Mouse (Mus musculus): ENCODE results near the gene Arhgap28.
"Not testable (repeated sequence)": the region's sequence is repeated elsewhere in the genome, so short reads cannot be mapped to it uniquely, and the experiment has no call there.

Gene Arhgap28

DNA sequence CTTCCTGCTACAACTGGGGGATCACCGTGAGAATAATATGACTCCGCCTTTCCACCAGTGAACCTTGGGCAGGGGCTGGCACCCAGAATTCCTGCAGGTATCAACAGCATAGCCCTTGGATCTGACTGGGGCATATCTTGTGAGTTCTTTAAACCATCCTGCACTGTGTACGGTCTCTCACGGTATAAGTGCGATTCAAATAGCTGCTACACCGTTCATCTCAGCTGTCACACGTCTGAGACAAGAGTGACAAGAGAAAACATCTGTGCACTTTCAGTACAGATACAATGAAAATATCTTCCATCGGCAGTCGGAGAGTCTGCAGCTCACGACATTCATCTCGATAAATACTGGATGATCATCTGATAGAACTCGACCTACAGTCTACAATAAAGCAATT lies 126.3 kb downstream of the Arhgap28 start:
- DNase-seq (ENCODE audit: low spot score), result no peak

DNA sequence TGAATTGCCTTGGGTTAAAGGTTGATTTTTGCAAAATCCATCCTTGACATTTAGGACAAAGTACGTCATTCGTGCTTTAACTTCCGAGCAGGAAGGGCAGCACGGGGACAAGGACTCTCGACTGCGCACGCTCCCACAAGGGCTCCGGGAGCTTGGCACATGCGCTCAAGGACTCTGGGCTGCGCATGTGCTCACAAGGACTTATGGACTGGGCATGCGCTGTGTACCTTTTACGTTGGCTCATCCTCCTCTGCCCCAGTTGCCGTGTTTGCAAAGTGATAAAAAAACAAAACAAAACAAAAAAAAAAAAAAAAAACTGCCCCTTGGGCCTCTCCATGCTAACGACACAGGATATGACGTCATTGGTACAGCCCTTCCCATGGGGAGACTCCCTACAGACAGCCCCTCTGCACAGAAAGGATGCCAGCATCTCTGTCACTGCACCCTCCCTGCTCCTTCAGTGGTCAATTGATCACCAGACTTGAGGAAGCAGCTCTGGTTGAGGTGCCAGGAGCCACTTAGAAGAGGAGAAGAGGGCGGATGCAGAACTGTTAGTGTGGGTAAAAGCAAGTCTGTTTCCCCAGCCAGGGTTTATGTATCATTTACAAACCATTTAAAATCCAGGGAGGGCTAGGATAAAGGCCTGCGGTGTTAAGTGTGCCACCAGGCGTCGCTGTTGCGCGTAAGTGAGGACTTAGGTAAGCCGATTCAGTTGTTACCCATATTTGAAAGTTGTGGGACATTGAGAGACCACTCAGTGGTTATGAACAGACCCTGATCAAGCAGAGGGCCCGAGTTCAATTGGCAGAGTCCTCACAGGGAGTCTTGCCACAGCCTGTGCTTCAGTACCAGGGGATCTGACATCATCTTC lies 134.0 kb downstream of the Arhgap28 start:
- peak; percentile 70 for DNase-seq (ENCODE audit: low spot score)

DNA sequence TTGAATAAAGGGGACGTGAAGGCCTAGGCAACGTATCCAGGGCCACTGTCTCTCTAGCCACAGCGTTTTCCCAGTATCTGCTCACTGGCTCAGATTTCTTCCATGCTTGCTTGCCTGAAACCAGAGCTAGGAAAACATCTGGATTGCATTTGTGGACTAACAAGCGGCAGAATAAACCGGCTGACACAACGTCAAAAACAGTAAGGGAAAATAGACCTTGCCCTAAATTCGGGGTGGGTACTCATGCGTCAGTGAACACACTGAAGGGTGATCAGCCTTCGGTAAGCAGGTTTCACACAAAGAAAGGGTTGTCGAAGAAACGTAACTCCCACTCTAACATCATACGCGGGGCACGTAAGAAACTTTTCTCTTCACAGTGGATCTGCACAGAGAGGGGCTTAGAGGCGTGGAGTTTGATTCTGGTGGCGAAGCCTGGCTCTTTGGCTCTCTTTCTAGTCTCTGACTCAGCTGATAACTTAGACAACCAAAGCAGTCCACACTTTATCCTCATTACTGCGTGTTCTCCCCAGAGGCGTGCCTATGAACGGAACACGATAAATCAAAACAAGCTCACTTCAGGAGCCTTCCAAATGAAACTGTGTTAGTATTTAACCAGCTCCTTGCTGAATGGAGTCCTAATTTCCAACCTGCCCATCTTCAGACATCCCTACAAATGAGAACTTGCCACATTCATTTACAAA lies 137.2 kb downstream of the Arhgap28 start:
- DNase-seq (ENCODE audit: low spot score), result no peak

DNA sequence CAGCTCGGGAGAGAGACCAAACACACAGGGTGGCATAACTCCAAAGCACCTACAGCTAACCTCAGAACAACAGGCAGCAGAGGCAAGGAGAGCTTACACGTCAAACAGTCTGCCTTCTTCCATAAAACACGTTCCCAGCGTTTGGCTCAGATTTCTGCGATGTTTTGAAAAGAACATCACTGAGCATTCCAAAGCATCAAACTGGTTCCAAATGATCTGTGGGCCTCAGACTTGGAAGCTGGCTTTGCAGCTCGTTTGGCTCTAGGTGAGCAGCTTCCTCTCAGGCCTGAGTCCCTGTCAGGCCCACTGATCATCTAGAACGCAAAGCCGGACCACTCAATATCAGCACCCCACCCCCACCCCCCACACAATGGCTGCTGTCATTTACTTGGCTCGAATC lies 137.9 kb downstream of the Arhgap28 start:
- no peak for DNase-seq (ENCODE audit: low spot score)

DNA sequence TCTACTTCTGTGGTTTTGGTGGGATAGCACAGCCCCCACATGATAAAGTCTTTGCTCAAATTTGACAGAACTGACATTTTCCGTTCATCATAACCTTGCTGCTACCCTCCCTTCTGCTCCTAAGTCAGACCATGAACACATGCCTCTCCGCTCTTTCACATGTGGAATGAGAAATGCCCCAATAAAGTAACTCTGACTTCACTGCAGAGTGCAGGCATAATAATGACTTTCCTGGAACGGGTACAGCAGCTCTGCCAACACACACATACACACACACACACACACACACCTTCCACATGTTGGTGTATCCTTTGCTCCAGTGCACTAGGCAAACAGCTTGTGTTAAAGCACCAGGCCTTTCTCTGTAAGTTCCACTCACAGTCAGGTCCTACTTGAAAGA lies 139.0 kb downstream of the Arhgap28 start:
- DNase-seq (ENCODE audit: low spot score), result no peak

DNA sequence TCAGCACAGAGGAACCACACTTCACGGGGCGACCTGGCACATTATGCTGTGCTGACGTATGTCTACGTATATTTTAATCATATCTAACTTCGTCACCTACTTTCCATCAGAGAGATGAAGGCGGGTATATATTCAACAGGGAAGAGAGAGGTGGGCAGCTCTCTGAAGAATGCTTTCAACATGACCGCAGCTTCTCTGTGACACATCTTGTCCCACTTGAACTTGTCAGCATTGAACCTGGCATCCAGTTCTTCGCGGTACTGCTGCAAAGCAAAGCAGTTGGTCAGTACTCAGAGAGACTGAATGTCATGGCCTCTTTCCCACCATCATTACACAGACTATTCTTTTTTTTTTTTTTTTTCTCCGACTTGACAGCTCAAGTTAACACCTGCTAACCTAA lies 139.6 kb downstream of the Arhgap28 start:
- no peak for DNase-seq (ENCODE audit: low spot score)

DNA sequence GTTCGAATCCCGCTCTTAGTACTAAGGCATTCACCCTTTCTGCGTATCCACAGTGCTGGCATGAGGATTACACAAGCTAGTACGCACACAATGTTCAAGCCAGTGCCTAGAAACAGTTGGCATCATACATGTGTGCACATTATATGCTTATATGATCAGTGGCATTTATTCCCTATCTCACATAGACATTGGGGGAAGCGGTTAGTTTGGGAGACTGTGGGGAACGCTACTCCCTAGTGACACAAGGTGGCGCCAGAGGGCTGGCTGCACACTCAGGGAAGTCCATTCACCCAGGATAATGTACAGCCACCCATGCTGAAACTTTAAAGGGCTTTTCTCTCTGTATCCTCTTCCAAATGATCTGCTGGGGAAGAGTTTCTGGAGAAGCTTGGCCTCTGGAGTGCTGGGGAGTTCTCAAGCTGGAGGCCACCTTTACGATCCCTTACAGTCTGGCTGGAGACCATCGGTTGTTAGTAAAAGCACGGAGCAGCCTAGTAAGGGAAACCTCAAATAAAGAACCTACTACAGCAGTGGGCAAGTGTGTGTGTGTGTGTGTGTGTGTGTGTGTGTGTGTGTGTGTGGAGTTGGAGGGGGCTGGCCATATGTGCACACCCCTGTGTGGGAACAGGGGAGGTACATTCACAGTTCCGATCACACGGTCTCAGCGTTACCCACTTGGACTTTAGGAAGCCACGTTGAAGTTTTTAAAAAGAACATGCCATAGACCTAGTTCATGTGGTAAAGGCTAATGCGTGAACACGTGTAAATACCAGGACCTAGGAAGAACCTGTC lies 142.0 kb downstream of the Arhgap28 start:
- peak; percentile 56 for DNase-seq (ENCODE audit: low spot score)

DNA sequence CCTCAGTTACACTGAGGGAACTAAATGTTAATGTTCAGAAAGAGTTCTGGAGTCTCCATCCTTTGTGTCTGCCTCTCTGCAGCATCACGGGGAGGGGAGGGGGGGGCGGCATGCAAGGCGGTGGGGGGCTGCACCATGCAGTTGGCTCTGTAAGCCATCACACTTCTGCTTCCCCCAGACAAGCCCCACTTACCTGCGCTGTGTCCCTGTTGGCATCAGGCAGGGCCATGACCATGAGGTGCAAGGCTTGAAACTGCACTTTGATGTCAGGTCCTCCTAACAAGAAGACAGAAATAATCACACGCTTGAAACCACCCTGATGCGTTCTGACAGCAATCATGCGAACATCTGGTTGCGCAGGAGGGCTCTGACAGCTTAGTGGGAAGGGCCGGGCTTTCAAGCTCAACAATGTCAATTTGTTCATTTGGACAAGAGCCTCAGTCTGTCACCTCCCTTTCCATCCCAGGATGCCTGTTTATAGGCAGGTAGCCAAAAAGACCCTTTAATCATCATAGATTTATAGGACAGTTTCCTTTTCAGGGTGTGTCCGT lies 142.8 kb downstream of the Arhgap28 start:
- DNase-seq (ENCODE audit: low spot score), result no peak

DNA sequence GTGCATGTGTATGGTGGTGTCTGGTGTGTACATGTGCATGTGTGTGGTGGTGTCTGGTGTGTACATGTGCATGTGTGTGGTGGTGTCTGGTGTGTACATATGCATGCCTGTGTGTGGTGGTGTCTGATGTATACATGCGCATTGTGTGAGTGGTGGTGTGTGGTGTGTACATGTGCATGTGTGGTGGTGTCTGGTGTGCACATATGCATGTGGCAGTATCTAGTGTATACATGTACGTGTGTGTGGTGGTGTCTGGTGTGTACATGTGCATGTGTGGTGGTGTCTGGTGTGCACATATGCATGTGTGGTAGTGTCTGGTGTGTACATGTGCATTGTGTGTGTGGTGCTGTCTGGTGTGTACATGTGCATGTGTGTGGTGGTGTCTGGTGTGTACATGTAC lies 162.4 kb downstream of the Arhgap28 start:
- not testable (repeated sequence) for DNase-seq (ENCODE audit: low spot score)

DNA sequence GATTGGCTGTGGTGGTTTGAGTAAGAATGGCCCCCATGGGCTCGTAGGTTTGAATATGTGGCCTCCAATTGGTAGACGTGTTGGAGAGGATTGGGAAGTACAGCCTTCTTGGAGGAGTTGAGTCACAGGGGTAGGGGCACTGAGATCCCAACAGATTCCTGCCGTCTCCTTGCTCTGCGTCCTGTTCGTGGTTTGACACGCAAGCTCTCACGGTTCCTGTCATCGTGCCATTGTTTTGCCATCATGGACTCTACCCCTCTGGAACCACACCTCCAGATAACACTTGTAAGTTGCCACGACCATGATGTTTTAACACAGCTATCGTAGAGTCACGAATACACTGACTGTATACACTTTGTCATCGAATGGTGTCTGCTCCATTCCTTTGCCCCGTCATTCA lies 165.0 kb downstream of the Arhgap28 start:
- DNase-seq (ENCODE audit: low spot score), result no peak

DNA sequence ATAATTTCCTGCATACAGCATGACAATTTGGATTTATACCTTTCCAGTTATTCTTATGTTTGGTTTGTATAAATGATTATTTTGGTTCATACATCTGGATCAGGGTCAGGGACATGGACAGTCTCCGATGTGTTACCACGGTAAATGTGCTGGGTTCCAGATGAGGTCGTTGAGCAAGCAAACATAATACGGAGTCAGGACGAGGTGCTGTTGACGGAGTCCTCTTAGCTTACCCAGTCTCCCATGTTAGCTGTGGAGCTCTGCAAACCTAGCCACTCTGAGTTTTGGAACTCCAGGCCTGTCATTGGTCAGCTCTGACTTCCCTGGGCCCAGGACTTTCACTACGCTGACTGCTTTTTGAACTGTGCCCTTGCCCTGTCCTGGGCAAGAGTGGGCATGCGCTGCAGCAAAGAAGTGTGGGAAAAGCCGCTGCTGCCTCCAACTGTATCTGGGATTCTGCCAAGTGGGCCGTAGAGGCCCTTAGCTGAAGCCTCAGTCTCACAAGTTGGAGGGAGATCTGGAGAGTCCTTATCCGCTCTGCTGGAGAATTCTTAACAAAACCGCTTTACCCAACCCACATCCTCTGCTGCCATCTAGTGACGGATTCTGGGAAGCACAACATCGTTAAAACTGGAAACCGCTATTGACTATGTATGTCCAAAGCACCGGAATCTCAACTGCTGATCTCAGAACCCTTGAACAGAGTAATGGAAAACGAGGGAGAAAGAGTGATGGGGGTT lies 166.4 kb downstream of the Arhgap28 start:
- DNase-seq (ENCODE audit: low spot score), result peak; percentile 55

DNA sequence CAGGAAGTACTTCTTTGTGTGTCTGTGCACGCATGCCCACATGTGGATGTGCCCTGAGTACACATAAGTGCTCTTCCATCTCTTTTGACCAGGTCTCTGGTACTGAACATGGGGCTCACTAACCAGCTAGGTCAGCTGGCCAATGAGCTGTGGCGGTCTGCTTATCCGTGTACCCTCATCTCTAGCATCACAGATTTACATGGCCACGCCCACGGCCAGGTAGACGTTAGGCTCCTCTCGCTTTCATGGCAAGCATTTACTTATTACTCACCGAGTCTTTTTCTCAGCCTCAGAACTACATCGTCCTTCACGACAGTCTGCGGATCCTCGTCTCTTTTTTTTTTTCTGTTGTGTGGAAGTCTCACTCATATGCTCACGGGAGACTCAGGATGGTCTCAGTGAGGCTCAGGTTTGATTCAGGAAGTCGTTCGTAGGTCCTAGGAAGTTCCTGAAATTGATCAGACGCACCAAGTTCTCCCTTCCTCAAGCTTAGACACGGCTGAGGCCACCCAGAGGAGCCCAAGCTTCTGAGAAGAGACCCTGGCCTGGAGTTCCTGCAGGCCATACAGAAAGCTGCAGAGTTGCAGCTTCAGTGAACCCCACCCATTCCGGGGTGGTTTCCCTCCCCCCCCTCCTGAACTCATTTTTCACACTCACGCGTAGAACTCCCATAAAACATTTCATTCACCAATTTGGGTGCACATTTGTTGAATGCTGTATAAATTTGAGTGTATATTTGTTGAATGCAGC lies 167.6 kb downstream of the Arhgap28 start:
- no peak for DNase-seq (ENCODE audit: low spot score)

DNA sequence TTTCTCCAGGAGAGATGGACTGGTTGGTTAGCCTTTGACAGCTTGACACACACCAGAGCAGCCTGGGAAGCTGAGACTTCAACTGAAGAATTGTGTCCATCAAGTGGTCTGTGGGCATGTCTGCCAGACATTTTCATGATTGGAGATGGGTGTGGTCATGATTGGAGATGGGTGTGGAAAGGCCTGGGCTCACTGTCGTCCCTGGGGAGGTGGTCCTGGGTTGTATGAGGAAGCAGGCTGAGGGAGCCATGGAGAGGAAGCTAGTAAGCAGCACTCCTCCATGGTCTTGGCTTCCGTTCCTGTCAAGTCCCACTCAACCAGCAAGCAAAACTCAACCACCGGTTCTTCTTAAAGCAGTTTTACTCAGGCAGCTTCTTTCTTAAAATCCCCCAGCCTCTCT lies 176.5 kb downstream of the Arhgap28 start:
- DNase-seq (ENCODE audit: low spot score), result no peak

DNA sequence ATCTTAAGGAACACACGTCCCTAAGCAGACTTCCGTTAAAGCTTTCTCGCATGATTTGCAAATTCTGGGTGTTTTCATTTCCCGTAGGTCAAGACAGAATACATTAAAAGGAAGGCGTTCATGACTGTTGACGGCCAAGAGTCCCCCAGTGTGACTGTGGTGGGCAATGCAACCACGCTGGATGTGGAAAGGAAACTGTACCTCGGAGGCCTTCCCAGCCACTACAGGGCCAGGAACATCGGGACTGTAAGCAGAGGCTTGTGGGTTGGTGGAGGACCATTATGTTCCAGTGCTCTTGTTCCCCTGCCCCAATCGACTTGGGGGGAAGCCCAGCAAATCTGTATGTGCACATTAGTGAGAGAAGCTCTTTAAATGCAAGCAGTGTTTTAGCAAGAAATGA lies 187.0 kb downstream of the Arhgap28 start:
- DNase-seq (ENCODE audit: low spot score), result no peak

DNA sequence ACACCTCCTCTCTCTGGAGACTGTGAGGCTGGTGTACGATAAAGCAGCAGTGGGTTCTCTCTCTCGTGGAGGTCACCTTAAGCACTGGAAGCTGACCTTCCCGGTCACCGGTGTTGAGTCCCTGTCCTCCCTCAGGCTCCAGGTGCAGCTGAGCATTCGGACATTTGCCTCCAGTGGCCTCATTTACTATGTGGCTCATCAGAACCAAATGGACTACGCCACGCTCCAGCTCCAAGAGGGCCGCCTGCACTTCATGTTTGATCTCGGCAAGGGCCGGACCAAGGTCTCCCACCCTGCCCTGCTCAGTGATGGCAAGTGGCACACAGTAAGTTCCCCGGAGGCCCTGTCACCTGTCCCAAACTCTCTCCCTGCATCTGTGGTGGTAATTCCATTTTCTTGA lies 188.2 kb downstream of the Arhgap28 start:
- no peak for DNase-seq (ENCODE audit: low spot score)

DNA sequence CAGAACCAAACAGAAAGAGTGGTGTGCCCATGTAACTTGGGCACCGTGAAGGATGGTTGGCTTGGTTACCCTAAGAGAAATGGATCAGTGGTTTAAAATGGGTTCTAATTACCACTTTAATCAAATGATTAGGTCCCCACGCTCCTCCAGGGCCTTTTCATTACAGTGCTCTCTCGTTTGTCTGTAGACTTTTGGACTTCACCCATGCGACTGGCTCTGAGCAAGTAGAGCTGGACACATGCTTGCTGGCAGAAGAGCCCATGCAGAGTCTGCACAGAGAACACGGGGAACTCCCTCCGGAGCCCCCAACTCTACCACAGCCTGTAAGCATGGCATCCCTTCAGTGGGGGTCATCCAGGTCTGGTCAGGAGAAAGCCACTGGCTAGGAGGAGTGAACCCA lies 190.3 kb downstream of the Arhgap28 start:
- DNase-seq (ENCODE audit: low spot score), result no peak

DNA sequence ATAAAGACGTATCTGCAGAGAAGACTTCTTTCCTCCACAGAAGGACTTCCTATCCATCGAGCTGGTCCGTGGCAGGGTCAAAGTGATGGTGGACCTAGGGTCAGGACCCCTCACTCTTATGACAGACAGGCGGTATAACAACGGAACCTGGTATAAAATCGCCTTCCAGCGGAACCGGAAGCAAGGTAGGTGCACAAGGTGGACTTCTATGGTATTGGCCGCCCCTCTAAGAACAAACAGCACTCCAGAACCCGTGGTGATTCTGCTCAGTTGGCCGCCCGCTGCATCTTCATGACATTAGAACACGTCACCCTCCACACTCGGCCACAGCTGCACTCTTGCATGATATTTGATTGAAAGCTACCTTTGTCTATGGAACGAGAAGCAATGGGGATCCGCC lies 194.7 kb downstream of the Arhgap28 start:
- no peak for DNase-seq (ENCODE audit: low spot score)

Measured in ovary, postnatal 36 days (tissue).